Mouse (Mus musculus) kidney, embryonic 16.5 days (tissue): ENCODE data around the gene Depdc1b. TPM values are rescaled to one million over a fixed set of nuclear protein-coding genes. Genes with fewer than 3 reads are reported as not detected.

ENCODE experiments used
- ATAC-seq: fragments of 200-750 bp; cut with Nextera tagmentation; 2 replicates; pipeline ENCODE4 v1.8.0; 2017; ENCODE audit warnings: moderate TSS enrichment; ENCODE audit not compliant: low FRiP score, low TSS enrichment
- H3K27ac ChIP-seq: fragments of 300-500 bp; sonication (generic); 2 replicates; pipeline ENCODE4 v1.5.1; 2014; ENCODE audit warnings: low read length
- H3K27me3 ChIP-seq: fragments of 300-500 bp; sonication (generic); 2 replicates; pipeline ENCODE4 v1.6.1; 2014; ENCODE audit warnings: low read length, control low read depth, mixed read lengths; ENCODE audit not compliant: insufficient read depth
- H3K36me3 ChIP-seq: fragments of 300-500 bp; sonication (generic); 2 replicates; pipeline ENCODE4 v1.6.1; 2014; ENCODE audit warnings: low read length, control low read depth, mixed read lengths; ENCODE audit not compliant: insufficient read depth
- H3K4me1 ChIP-seq: fragments of 300-500 bp; sonication (generic); 2 replicates; pipeline ENCODE4 v1.6.1; 2014; ENCODE audit warnings: low read length, control low read depth, mixed read lengths; ENCODE audit not compliant: insufficient read depth
- H3K4me2 ChIP-seq: fragments of 300-500 bp; sonication (generic); replicated peaks from 2 replicates; pipeline ENCODE4 v1.6.1; 2014; ENCODE audit warnings: low read depth, low read length
- H3K4me3 ChIP-seq: fragments of 300-500 bp; sonication (generic); 2 replicates; pipeline ENCODE4 v1.5.1; 2014; ENCODE audit warnings: mild to moderate bottlenecking, low read length
- H3K9ac ChIP-seq: fragments of 300-500 bp; sonication (generic); replicated peaks from 2 replicates; pipeline ENCODE4 v1.6.1; 2014; ENCODE audit warnings: low read length
- H3K9me3 ChIP-seq: fragments of 300-500 bp; sonication (generic); 2 replicates; pipeline ENCODE4 v1.6.1; 2016; ENCODE audit warnings: low read length, control low read depth
- WGBS: fragments of 180-500 bp; shearing (Covaris S2); extraction: QIAGEN DNeasy Blood & Tissue Kit; methylation state at CpG from one replicate; pipeline ENCODE4 v1.1.7; 2014; 5-methylcytosine and 5-hydroxymethylcytosine counted together
- polyA plus RNA-seq: library from polyadenylated mRNA; unstranded; fragments of >200 nt; fragmentation: Nextera tagmentation; extraction: Ambion mirVana; gene quantifications from 2 replicates; pipeline ENCODE4 v1.2.1, GENCODE M21; 2015

Depdc1b gene
- 12.7 and 15.1 TPM in 2 replicates for polyA plus RNA-seq

- H3K4me2 ChIP-seq: peak within 1 kb of the TSS; percentile 82
- ATAC-seq: peak; percentile 98
- WGBS: under 1% methylated on average over 48 of the region's 48 CpGs
Observed at GRCm38 (mm10) chr13:108315702-108316486, at the start of gene Depdc1b. Gene Depdc1b (plus strand): TSS chr13:108316332.

GRCm38 (mm10) chr13:108267841-108268634 lies 48.1 kb upstream of the Depdc1b start:
- WGBS: 73% methylated on average over 9 of the region's 9 CpGs
- ATAC-seq: no peak
- Histone ChIP-seq H3K27me3 (no peaks in the 10 kb centered on the region), H3K36me3 (no peaks in the 10 kb centered on the region), H3K4me1 (peaks cover 9% of the 10 kb centered on the region), H3K27ac (no peak overlapping the region), H3K9me3 (no peaks in the 10 kb centered on the region), H3K4me2 (no peak overlapping the region), H3K9ac (no peak overlapping the region), H3K4me3 (no peak overlapping the region)

More at GRCm38 (mm10) chr13:108315702-108316486, at the start of gene Depdc1b:
- no peaks in the 10 kb centered on the region for H3K36me3 ChIP-seq
- 0 out of 2 replicates have a peak within 1 kb of the TSS, but pooled peaks have one; percentile 7 for H3K27ac ChIP-seq
- 0 out of 2 replicates have a peak, but pooled peaks cover under 1% of the 10 kb centered on the region for H3K9me3 ChIP-seq
- H3K4me1 ChIP-seq: peaks cover 10% of the 10 kb centered on the region
- H3K4me3 ChIP-seq: peak within 1 kb of the TSS; percentile 79
- peak within 1 kb of the TSS; percentile 65 for H3K9ac ChIP-seq
- no peaks in the 10 kb centered on the region for H3K27me3 ChIP-seq

GRCm38 (mm10) chr13:108271458-108272148 lies 44.5 kb upstream of the Depdc1b start:
- Histone ChIP-seq H3K9ac (no peak overlapping the region), H3K4me2 (no peak overlapping the region), H3K27ac (no peak overlapping the region), H3K4me1 (peaks cover 14% of the 10 kb centered on the region), H3K4me3 (no peak overlapping the region), H3K9me3 (no peaks in the 10 kb centered on the region), H3K27me3 (no peaks in the 10 kb centered on the region), H3K36me3 (no peaks in the 10 kb centered on the region)
- no peak for ATAC-seq
- 29% methylated on average over 7 of the region's 7 CpGs for WGBS

GRCm38 (mm10) chr13:108272332-108272731 lies 43.8 kb upstream of the Depdc1b start:
- 43% methylated on average over 8 of the region's 8 CpGs for WGBS
- no peak overlapping the region for H3K4me2 ChIP-seq
- H3K36me3 ChIP-seq: no peaks in the 10 kb centered on the region
- peak overlapping the region; percentile 50; the same call in 1 of the 2 replicates for H3K27ac ChIP-seq
- no peak overlapping the region for H3K9ac ChIP-seq
- H3K4me1 ChIP-seq: peaks cover 14% of the 10 kb centered on the region
- H3K9me3 ChIP-seq: no peaks in the 10 kb centered on the region
- ATAC-seq: peak; percentile 77
- H3K4me3 ChIP-seq: no peak overlapping the region
- no peaks in the 10 kb centered on the region for H3K27me3 ChIP-seq

GRCm38 (mm10) chr13:108273034-108273433 lies 43.1 kb upstream of the Depdc1b start:
- peaks cover 14% of the 10 kb centered on the region for H3K4me1 ChIP-seq
- H3K27ac ChIP-seq: no peak overlapping the region; the same call in 1 of the 2 replicates
- WGBS: 31% methylated on average over 15 of the region's 15 CpGs
- peak; percentile 39; the same call in 1 of the 2 replicates for ATAC-seq
- H3K36me3 ChIP-seq: no peaks in the 10 kb centered on the region
- H3K9me3 ChIP-seq: no peaks in the 10 kb centered on the region
- H3K4me2 ChIP-seq: peak overlapping the region; percentile 30
- no peak overlapping the region for H3K9ac ChIP-seq
- 0 out of 2 replicates have a peak overlapping the region, but pooled peaks have one; percentile 10 for H3K4me3 ChIP-seq
- no peaks in the 10 kb centered on the region for H3K27me3 ChIP-seq

- Histone ChIP-seq H3K4me2 (peak overlapping the region; percentile 30), H3K9ac (no peak overlapping the region)
Observed at GRCm38 (mm10) chr13:108273456-108273855, 42.7 kb upstream of the Depdc1b start.

GRCm38 (mm10) chr13:108276561-108276960 lies 39.6 kb upstream of the Depdc1b start:
- H3K36me3 ChIP-seq: no peaks in the 10 kb centered on the region
- H3K27me3 ChIP-seq: no peaks in the 10 kb centered on the region
- no peak overlapping the region for H3K9ac ChIP-seq
- H3K9me3 ChIP-seq: no peaks in the 10 kb centered on the region
- peaks cover 14% of the 10 kb centered on the region for H3K4me1 ChIP-seq
- ATAC-seq: no peak
- H3K4me2 ChIP-seq: no peak overlapping the region
- WGBS: 49% methylated on average over 1 of the region's 1 CpGs
- no peak overlapping the region for H3K27ac ChIP-seq
- H3K4me3 ChIP-seq: no peak overlapping the region

More at GRCm38 (mm10) chr13:108273456-108273855, 42.7 kb upstream of the Depdc1b start:
- Histone ChIP-seq H3K9me3 (no peaks in the 10 kb centered on the region), H3K27me3 (no peaks in the 10 kb centered on the region), H3K4me1 (peaks cover 14% of the 10 kb centered on the region), H3K27ac (no peak overlapping the region; the same call in 1 of the 2 replicates), H3K36me3 (no peaks in the 10 kb centered on the region), H3K4me3 (0 out of 2 replicates have a peak overlapping the region, but pooled peaks have one; percentile 10)
- 31% methylated on average over 5 of the region's 5 CpGs for WGBS
- peak; percentile 46; the same call in 1 of the 2 replicates for ATAC-seq

- Histone ChIP-seq H3K4me3 (no peak overlapping the region), H3K9me3 (no peaks in the 10 kb centered on the region), H3K27me3 (no peaks in the 10 kb centered on the region), H3K4me2 (no peak overlapping the region), H3K27ac (no peak overlapping the region), H3K9ac (no peak overlapping the region), H3K36me3 (no peaks in the 10 kb centered on the region), H3K4me1 (peaks cover 12% of the 10 kb centered on the region)
- 87% methylated on average over 7 of the region's 7 CpGs for WGBS
- no peak for ATAC-seq
Observed at GRCm38 (mm10) chr13:108277320-108277719, 38.8 kb upstream of the Depdc1b start.

GRCm38 (mm10) chr13:108278592-108278991 lies 37.5 kb upstream of the Depdc1b start:
- no peak for ATAC-seq
- no peaks in the 10 kb centered on the region for H3K9me3 ChIP-seq
- H3K9ac ChIP-seq: no peak overlapping the region
- H3K27me3 ChIP-seq: no peaks in the 10 kb centered on the region
- H3K4me3 ChIP-seq: no peak overlapping the region
- no peak overlapping the region for H3K4me2 ChIP-seq
- no peak overlapping the region for H3K27ac ChIP-seq
- no peaks in the 10 kb centered on the region for H3K36me3 ChIP-seq
- H3K4me1 ChIP-seq: no peaks in the 10 kb centered on the region
- 71% methylated on average over 6 of the region's 6 CpGs for WGBS
